Mouse (Mus musculus) gastrocnemius, adult 18-20 months (tissue): ENCODE measurements around the gene St3gal2. TPM values are rescaled to one million over a fixed set of nuclear protein-coding genes. Genes with fewer than 3 reads are reported as not detected.
"Not testable (repeated sequence)": the region's sequence is repeated elsewhere in the genome, so short reads cannot be mapped to it uniquely, and the experiment has no call there.

Source experiments
- DNase-seq: peaks from one replicate; pipeline ENCODE4 v3.0.0; 2021; ENCODE audit warnings: low spot score
- microRNA-seq: library from miRNA; unstranded; fragments of <30 nt; microRNA quantifications from one replicate; pipeline ENCODE4 v1.2.0, GENCODE M21; 2021
- total RNA-seq, 2 experiments: library from RNA; stranded (reverse); gene quantifications; 2 replicates each; pipeline ENCODE4 v1.2.3; 2021

Gene St3gal2
- total RNA-seq, 2 experiments from 2014 or later, result 45.6 to 54.6 TPM

- no peak for DNase-seq
Observed at GRCm38 (mm10) chr8:110996641-110997430, 77.1 kb downstream of the St3gal2 start.

- DNase-seq, result peak; percentile 87
Observed at GRCm38 (mm10) chr8:110997547-110998531, 78.1 kb downstream of the St3gal2 start, which contains the start of gene Ddx19a. TSS of gene Ddx19a (minus strand) at chr8:110997800.

GRCm38 (mm10) chr8:111010230-111010991, 90.7 kb downstream of the St3gal2 start:
- not testable (repeated sequence) for DNase-seq

Small RNA genes within 50 kb of the gene (microRNA-seq; reads per million reads assigned to microRNA genes)
- 6.8 reads per million, percentile 17 among the genes with 10 or more reads in this experiment for gene Mir3473d

Other genes with a start within 250 kb of the St3gal2 start
- 100 to 1,000 TPM; 104 to 126 TPM for gene Mtss1l, start 198.4 kb upstream of the St3gal2 start, total RNA-seq
- 1 to 10 TPM; 5.2 to 5.7 TPM for gene Il34, start 114.0 kb upstream of the St3gal2 start, total RNA-seq
- gene Cog4, start 73.3 kb upstream of the St3gal2 start, total RNA-seq, result 10 to 100 TPM; 63.7 to 63.8 TPM
- gene Sf3b3, start 73.1 kb upstream of the St3gal2 start, total RNA-seq, result 10 to 100 TPM; 13.2 to 16.1 TPM
- gene Fuk, start 17.4 kb upstream of the St3gal2 start, total RNA-seq, result 1 to 10 TPM; 3.6 to 4.4 TPM
- 10 to 100 TPM; 27.2 to 31.8 TPM for gene Ddx19a, start 77.9 kb downstream of the St3gal2 start, total RNA-seq
- 10 to 100 TPM; 10.8 to 11.7 TPM for gene Ddx19b, start 111.8 kb downstream of the St3gal2 start, total RNA-seq
- gene Aars, start 113.2 kb downstream of the St3gal2 start, total RNA-seq, result 10 to 100 TPM; 43.1 to 54.1 TPM
- not detected for gene Exosc6, start 136.4 kb downstream of the St3gal2 start, total RNA-seq
- under 1 TPM; 0.38 to 0.62 TPM for gene Clec18a, start 172.5 kb downstream of the St3gal2 start, total RNA-seq
- gene Pdpr, start 174.7 kb downstream of the St3gal2 start, total RNA-seq, result 100 to 1,000 TPM; 115 to 127 TPM